Mouse (Mus musculus) megakaryocyte, embryonic 14.5 days (primary cell): ENCODE results near the gene Chrnb4. TPM values are rescaled to one million over a fixed set of nuclear protein-coding genes. Genes with fewer than 3 reads are reported as not detected.

Source experiments
- H3K27me3 ChIP-seq: replicated peaks from 2 replicates; pipeline ENCODE3; 2012; ENCODE audit warnings: inconsistent platforms
- H3K36me3 ChIP-seq: replicated peaks from 2 replicates; pipeline ENCODE3; 2012; ENCODE audit warnings: low read length, inconsistent platforms, mixed read lengths
- H3K4me1 ChIP-seq: 2 replicates; pipeline ENCODE4 v1.6.1; 2012; ENCODE audit warnings: inconsistent platforms
- H3K4me3 ChIP-seq: replicated peaks from 2 replicates; pipeline ENCODE3; 2012; ENCODE audit warnings: moderate library complexity, mild to moderate bottlenecking, inconsistent platforms
- H3K9me3 ChIP-seq: 2 replicates; pipeline ENCODE4 v1.6.1; 2012; ENCODE audit warnings: inconsistent platforms
- FLI1 ChIP-seq: IDR thresholded peaks from 2 replicates; pipeline ENCODE4 v1.6.1; 2012; ENCODE audit warnings: low read length, inconsistent platforms, mixed read lengths
- GATA1 ChIP-seq: IDR thresholded peaks from 3 replicates; pipeline ENCODE4 v1.6.1; 2012; ENCODE audit warnings: mixed read lengths, low read length, inconsistent platforms, borderline replicate concordance
- polyA plus RNA-seq: library from polyadenylated mRNA; stranded (reverse); fragments of >175 nt; gene quantifications from 2 replicates; pipeline ENCODE4 v1.2.3, GENCODE M21; 2012; ENCODE audit warnings: low replicate concordance; ENCODE audit not compliant: insufficient read depth

Chrnb4 gene
- polyA plus RNA-seq, 1 experiment, result not detected

GRCm38 (mm10) chr9:54981291-54982191 lies 67.0 kb downstream of the Chrnb4 start:
- Histone ChIP-seq H3K4me3 (peak overlapping the region; percentile 90), H3K4me1 (peaks cover 17% of the 10 kb centered on the region), H3K36me3 (no peaks in the 10 kb centered on the region), H3K27me3 (peaks cover 75% of the 10 kb centered on the region), H3K9me3 (peaks cover 13% of the 10 kb centered on the region)
- no peak for TF ChIP-seq GATA1
- no peak for TF ChIP-seq FLI1

DNA sequence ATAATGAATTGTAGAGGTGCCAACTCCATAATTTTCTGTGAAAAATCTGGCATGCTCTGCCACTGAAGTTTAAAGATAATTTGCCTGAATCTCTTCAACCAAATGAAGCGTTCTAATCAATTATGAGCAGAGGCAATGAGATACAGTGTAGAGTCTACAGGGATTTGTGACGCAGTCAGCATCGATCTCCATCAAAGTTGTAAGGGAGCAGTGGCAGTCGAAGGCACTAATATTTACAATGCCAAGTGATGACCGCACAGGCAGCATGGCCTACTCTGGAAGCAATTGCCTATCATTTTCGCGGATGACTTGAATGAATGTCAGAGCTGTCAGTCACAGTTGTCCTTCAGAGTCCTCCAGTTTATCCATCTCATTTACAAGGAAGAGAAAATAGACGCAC lies 67.9 kb downstream of the Chrnb4 start, which contains the start of gene Chrna5:
TSS of gene Chrna5 (plus strand) at position 207 of the 400 bp plus-strand sequence.
- Histone ChIP-seq H3K9me3 (peaks cover 13% of the 10 kb centered on the region), H3K27me3 (peaks cover 71% of the 10 kb centered on the region), H3K4me1 (peaks cover 17% of the 10 kb centered on the region), H3K36me3 (no peaks in the 10 kb centered on the region), H3K4me3 (peak within 1 kb of the TSS; percentile 90)
- no peak for TF ChIP-seq FLI1
- no peak for TF ChIP-seq GATA1

Other genes starting within 250 kb of the Chrnb4 start
- 0.36 TPM in 1 of 2 replicates, not detected in the other for gene Ireb2, start 185.0 kb downstream of the Chrnb4 start, polyA plus RNA-seq
- gene Hykk, start 131.5 kb downstream of the Chrnb4 start, polyA plus RNA-seq, result not detected in 2 replicates
- 16.1 TPM in 1 of 2 replicates, not detected in the other for gene Psma4, start 98.0 kb downstream of the Chrnb4 start, polyA plus RNA-seq
- gene AY074887, start 97.8 kb downstream of the Chrnb4 start, polyA plus RNA-seq, result not detected in 2 replicates
- not detected in 2 replicates for gene Chrna5, start 67.9 kb downstream of the Chrnb4 start, polyA plus RNA-seq
- not detected in 2 replicates for gene Chrna3, start 22.2 kb downstream of the Chrnb4 start, polyA plus RNA-seq
- 11.4 and 31.0 TPM in 2 replicates for gene Ube2q2, start 100.1 kb upstream of the Chrnb4 start, polyA plus RNA-seq
- 4.3 and 9.3 TPM in 2 replicates for gene Fbxo22, start 160.1 kb upstream of the Chrnb4 start, polyA plus RNA-seq